ENCODE assay signal across 32 mouse cellular contexts in genomic region chr16:88651082-88651481, GRCm38 (mm10). TPM values are rescaled to one million over a fixed set of nuclear protein-coding genes. Genes with fewer than 3 reads are reported as not detected.
DNase-seq lines count a peak whose midpoint lies in the region; ATAC-seq and TF ChIP-seq lines count a peak whose summit lies in the region.
"Had no signal": no experiment of that assay in that cellular context is flagged by ENCODE, and none has a peak within 500 bp of the region (broad histone marks: within the 10 kb centered on the region; RNA-seq: fewer than 3 reads in every experiment).

No protein-coding gene starts in this region.

- no peak for TF ChIP-seq CTCF in intestine, postnatal 0 days (IDR thresholded peaks at IDR 0.05; ENCODE audit: low read depth)

- H3K9me3 ChIP-seq in embryonic facial prominence, embryonic 14.5 days (ENCODE audit: control insufficient read depth, low read length), result no peaks in the 10 kb centered on the region
- no peaks in the 10 kb centered on the region for H3K9me3 ChIP-seq in embryonic facial prominence, embryonic 10.5 days
- no peaks in the 10 kb centered on the region for H3K9me3 ChIP-seq in intestine, embryonic 15.5 days
- no peaks in the 10 kb centered on the region for H3K9me3 ChIP-seq in intestine, postnatal 0 days (ENCODE audit: control insufficient read depth)
- H3K9me3 ChIP-seq: embryonic facial prominence, embryonic 12.5 days; embryonic facial prominence, embryonic 15.5 days; forebrain, embryonic 10.5 days; forebrain, embryonic 12.5 days had no signal

- peak; percentile 53; the same call in 1 of the 2 replicates for ATAC-seq in embryonic facial prominence, embryonic 14.5 days (ENCODE audit: low read depth)
- peak; percentile 80 for ATAC-seq in intestine, embryonic 15.5 days
- peak; percentile 72 for ATAC-seq in intestine, postnatal 0 days
- ATAC-seq: activated CD4-positive, CD25-positive, alpha-beta regulatory T cell, adult 4 months; CD4-positive, CD25-positive, alpha-beta regulatory T cell, adult 4 months; forebrain, embryonic 14.5 days; forebrain, embryonic 16.5 days; Patski had no signal

- H3K27me3 ChIP-seq in embryonic facial prominence, embryonic 14.5 days (replicated peaks; ENCODE audit: control insufficient read depth, insufficient read depth, low read length), result no peaks in the 10 kb centered on the region
- H3K27me3 ChIP-seq in embryonic facial prominence, embryonic 10.5 days (replicated peaks; ENCODE audit: low read depth, poor library complexity, severe bottlenecking), result no peaks in the 10 kb centered on the region
- no peaks in the 10 kb centered on the region for H3K27me3 ChIP-seq in intestine, embryonic 15.5 days (replicated peaks)
- no peaks in the 10 kb centered on the region for H3K27me3 ChIP-seq in intestine, postnatal 0 days (replicated peaks; ENCODE audit: control insufficient read depth, insufficient read depth, low read length)
- H3K27me3 ChIP-seq: CH12.LX; embryonic facial prominence, embryonic 12.5 days; embryonic facial prominence, embryonic 15.5 days; forebrain, embryonic 12.5 days; Patski had no signal

- H3K4me3 ChIP-seq in embryonic facial prominence, embryonic 14.5 days (ENCODE audit: low read depth, low read length), result no peak overlapping the region
- no peak overlapping the region for H3K4me3 ChIP-seq in embryonic facial prominence, embryonic 10.5 days
- no peak overlapping the region for H3K4me3 ChIP-seq in intestine, embryonic 15.5 days (replicated peaks)
- no peak overlapping the region for H3K4me3 ChIP-seq in intestine, postnatal 0 days (ENCODE audit: low read depth, low read length)
- H3K4me3 ChIP-seq: embryonic facial prominence, embryonic 12.5 days; embryonic facial prominence, embryonic 15.5 days; erythroblast, embryonic 14.5 days; forebrain, embryonic 10.5 days; forebrain, embryonic 12.5 days had no signal

- no peak overlapping the region for H3K4me2 ChIP-seq in embryonic facial prominence, embryonic 14.5 days (ENCODE audit: low read depth, low read length)
- no peak overlapping the region for H3K4me2 ChIP-seq in intestine, embryonic 15.5 days (replicated peaks)
- no peak overlapping the region for H3K4me2 ChIP-seq in intestine, postnatal 0 days (replicated peaks; ENCODE audit: low read depth)
- H3K4me2 ChIP-seq: embryonic facial prominence, embryonic 12.5 days; embryonic facial prominence, embryonic 15.5 days; forebrain, embryonic 12.5 days had no signal

- H3K9ac ChIP-seq in embryonic facial prominence, embryonic 14.5 days (ENCODE audit: low read depth, low read length), result no peak overlapping the region
- no peak overlapping the region for H3K9ac ChIP-seq in intestine, embryonic 15.5 days
- H3K9ac ChIP-seq in intestine, postnatal 0 days (ENCODE audit: low read depth, low read length), result no peak overlapping the region
- H3K9ac ChIP-seq: embryonic facial prominence, embryonic 12.5 days; embryonic facial prominence, embryonic 15.5 days; forebrain, embryonic 12.5 days had no signal

- no peaks in the 10 kb centered on the region for H3K36me3 ChIP-seq in embryonic facial prominence, embryonic 14.5 days (ENCODE audit: control insufficient read depth, insufficient read depth, low read length)
- no peaks in the 10 kb centered on the region for H3K36me3 ChIP-seq in embryonic facial prominence, embryonic 10.5 days (replicated peaks)
- H3K36me3 ChIP-seq in intestine, embryonic 15.5 days, result no peaks in the 10 kb centered on the region
- no peaks in the 10 kb centered on the region for H3K36me3 ChIP-seq in intestine, postnatal 0 days (ENCODE audit: control insufficient read depth, insufficient read depth)
- H3K36me3 ChIP-seq: embryonic facial prominence, embryonic 12.5 days; embryonic facial prominence, embryonic 15.5 days; forebrain, embryonic 10.5 days; forebrain, embryonic 12.5 days; G1E had no signal

- H3K27ac ChIP-seq in embryonic facial prominence, embryonic 14.5 days (replicated peaks; ENCODE audit: low read depth, low read length), result no peak overlapping the region
- H3K27ac ChIP-seq in embryonic facial prominence, embryonic 10.5 days (replicated peaks), result no peak overlapping the region
- H3K27ac ChIP-seq in intestine, embryonic 15.5 days, result no peak overlapping the region
- no peak overlapping the region for H3K27ac ChIP-seq in intestine, postnatal 0 days (ENCODE audit: low read depth, low read length)
- H3K27ac ChIP-seq: embryonic facial prominence, embryonic 12.5 days; embryonic facial prominence, embryonic 15.5 days; forebrain, embryonic 10.5 days; forebrain, embryonic 12.5 days had no signal

- WGBS in embryonic facial prominence, embryonic 14.5 days, result 65% methylated on average over 1 of the region's 1 CpGs
- WGBS in embryonic facial prominence, embryonic 10.5 days, result 79% methylated on average over 1 of the region's 1 CpGs
- 57% methylated on average over 1 of the region's 1 CpGs for WGBS in intestine, embryonic 15.5 days
- 23% methylated on average over 1 of the region's 1 CpGs for WGBS in intestine, postnatal 0 days

- DNase-seq in embryonic facial prominence, embryonic 14.5 days (ENCODE audit: low spot score), result peak; percentile 22
- no peak for DNase-seq in embryonic facial prominence, embryonic 10.5 days (ENCODE audit: low spot score)
- DNase-seq in adrenal gland, postnatal 4 days (ENCODE audit: low spot score in 2 of 2), result no peak
- DNase-seq in retina, postnatal 1 day, result no peak
- DNase-seq: adrenal gland, adult 8-10 months; adrenal gland, postnatal 14 days; adrenal gland, postnatal 36 days; B cell, adult 2 months; cerebellum, adult 11 months; cerebellum, adult 18-20 months; cerebellum, adult 8-10 months; cerebellum, adult 9-11 months; cerebellum, postnatal 14 days; cerebellum, postnatal 36 days; embryo, embryonic 11 days had no signal

- no peaks in the 10 kb centered on the region for H3K4me1 ChIP-seq in embryonic facial prominence, embryonic 14.5 days (ENCODE audit: control insufficient read depth, insufficient read depth, low read length)
- H3K4me1 ChIP-seq in embryonic facial prominence, embryonic 10.5 days, result 0 out of 2 replicates have a peak, but pooled peaks cover 4% of the 10 kb centered on the region
- H3K4me1 ChIP-seq in intestine, embryonic 15.5 days (replicated peaks), result no peaks in the 10 kb centered on the region
- 0 out of 2 replicates have a peak, but pooled peaks cover 2% of the 10 kb centered on the region for H3K4me1 ChIP-seq in intestine, postnatal 0 days (replicated peaks; ENCODE audit: control insufficient read depth, insufficient read depth, low read length)
- H3K4me1 ChIP-seq: embryonic facial prominence, embryonic 12.5 days; embryonic facial prominence, embryonic 15.5 days; forebrain, embryonic 12.5 days had no signal

RNA-seq across cellular contexts. Expression of gene Krtap26-1, which starts 3.5 kb away (rescaled TPM):
- polyA plus RNA-seq in embryonic facial prominence, embryonic 14.5 days (2014; fragmentation: Nextera tagmentation; extraction: Ambion mirVana), result 0.42 TPM in 1 of 2 replicates, not detected in the other
- not detected in 2 replicates for polyA plus RNA-seq in embryonic facial prominence, embryonic 10.5 days (2016; fragmentation: Nextera tagmentation; extraction: Ambion mirVana)
- not detected in 2 replicates for polyA plus RNA-seq in intestine, embryonic 15.5 days (2015; fragmentation: Nextera tagmentation; extraction: Ambion mirVana)
- 0.37 and 2.0 TPM in 2 replicates for polyA plus RNA-seq in intestine, postnatal 0 days (2015; fragmentation: Nextera tagmentation; extraction: Ambion mirVana)
- not detected for total RNA-seq in adrenal gland, postnatal 4 days (2021)
- total RNA-seq: adrenal gland, adult 18-20 months; adrenal gland, adult 8-10 months; adrenal gland, postnatal 14 days; adrenal gland, postnatal 36 days; CH12.LX; common myeloid progenitor, adult 5-6 weeks; G1E had no signal
- polyA plus RNA-seq: activated CD4-positive, CD25-positive, alpha-beta regulatory T cell, adult 4 months; brain, embryonic 14.5 days; CD4-positive, CD25-positive, alpha-beta regulatory T cell, adult 4 months; embryonic facial prominence, embryonic 12.5 days; erythroblast, embryonic 14.5 days; forebrain, embryonic 10.5 days; forebrain, embryonic 12.5 days; forebrain, embryonic 14.5 days; forebrain, embryonic 16.5 days; G1E; Patski had no signal

RNA-seq across cellular contexts. Expression of gene Krtap27-1, which starts 20.4 kb away (rescaled TPM):
- not detected in 2 replicates for polyA plus RNA-seq in embryonic facial prominence, embryonic 14.5 days (2014; fragmentation: Nextera tagmentation; extraction: Ambion mirVana)
- not detected in 2 replicates for polyA plus RNA-seq in embryonic facial prominence, embryonic 10.5 days (2016; fragmentation: Nextera tagmentation; extraction: Ambion mirVana)
- polyA plus RNA-seq in intestine, embryonic 15.5 days (2015; fragmentation: Nextera tagmentation; extraction: Ambion mirVana), result not detected in 2 replicates
- not detected in 2 replicates for polyA plus RNA-seq in intestine, postnatal 0 days (2015; fragmentation: Nextera tagmentation; extraction: Ambion mirVana)
- not detected for total RNA-seq in adrenal gland, postnatal 4 days (2021)
- total RNA-seq: adrenal gland, adult 18-20 months; adrenal gland, adult 8-10 months; adrenal gland, postnatal 14 days; adrenal gland, postnatal 36 days; CH12.LX; common myeloid progenitor, adult 5-6 weeks; G1E had no signal
- polyA plus RNA-seq: activated CD4-positive, CD25-positive, alpha-beta regulatory T cell, adult 4 months; brain, embryonic 14.5 days; CD4-positive, CD25-positive, alpha-beta regulatory T cell, adult 4 months; embryonic facial prominence, embryonic 12.5 days; embryonic facial prominence, embryonic 15.5 days; erythroblast, embryonic 14.5 days; forebrain, embryonic 10.5 days; forebrain, embryonic 12.5 days; forebrain, embryonic 14.5 days; forebrain, embryonic 16.5 days; G1E; Patski had no signal

RNA-seq across cellular contexts. Expression of gene 2310079G19Rik, which starts 23.6 kb away (rescaled TPM):
- not detected in 2 replicates for polyA plus RNA-seq in embryonic facial prominence, embryonic 14.5 days (2014; fragmentation: Nextera tagmentation; extraction: Ambion mirVana)
- not detected in 2 replicates for polyA plus RNA-seq in embryonic facial prominence, embryonic 10.5 days (2016; fragmentation: Nextera tagmentation; extraction: Ambion mirVana)
- polyA plus RNA-seq in intestine, embryonic 15.5 days (2015; fragmentation: Nextera tagmentation; extraction: Ambion mirVana), result not detected in 2 replicates
- polyA plus RNA-seq in intestine, postnatal 0 days (2015; fragmentation: Nextera tagmentation; extraction: Ambion mirVana), result not detected in 2 replicates
- not detected for total RNA-seq in adrenal gland, postnatal 4 days (2021)
- total RNA-seq: adrenal gland, adult 18-20 months; adrenal gland, adult 8-10 months; adrenal gland, postnatal 14 days; adrenal gland, postnatal 36 days; CH12.LX; common myeloid progenitor, adult 5-6 weeks had no signal
- polyA plus RNA-seq: activated CD4-positive, CD25-positive, alpha-beta regulatory T cell, adult 4 months; brain, embryonic 14.5 days; CD4-positive, CD25-positive, alpha-beta regulatory T cell, adult 4 months; embryonic facial prominence, embryonic 12.5 days; embryonic facial prominence, embryonic 15.5 days; erythroblast, embryonic 14.5 days; forebrain, embryonic 10.5 days; forebrain, embryonic 12.5 days; forebrain, embryonic 14.5 days; forebrain, embryonic 16.5 days; G1E; Patski had no signal

RNA-seq across cellular contexts. Expression of gene Krtap24-1, which starts 39.0 kb away (rescaled TPM):
- polyA plus RNA-seq in embryonic facial prominence, embryonic 14.5 days (2014; fragmentation: Nextera tagmentation; extraction: Ambion mirVana), result 0.11 TPM in 1 of 2 replicates, not detected in the other
- polyA plus RNA-seq in embryonic facial prominence, embryonic 10.5 days (2016; fragmentation: Nextera tagmentation; extraction: Ambion mirVana), result not detected in 2 replicates
- not detected in 2 replicates for polyA plus RNA-seq in intestine, embryonic 15.5 days (2015; fragmentation: Nextera tagmentation; extraction: Ambion mirVana)
- polyA plus RNA-seq in intestine, postnatal 0 days (2015; fragmentation: Nextera tagmentation; extraction: Ambion mirVana), result not detected in 2 replicates
- total RNA-seq in adrenal gland, postnatal 4 days (2021), result not detected
- total RNA-seq: adrenal gland, adult 18-20 months; adrenal gland, adult 8-10 months; adrenal gland, postnatal 14 days; adrenal gland, postnatal 36 days; CH12.LX; common myeloid progenitor, adult 5-6 weeks; G1E had no signal
- polyA plus RNA-seq: activated CD4-positive, CD25-positive, alpha-beta regulatory T cell, adult 4 months; brain, embryonic 14.5 days; CD4-positive, CD25-positive, alpha-beta regulatory T cell, adult 4 months; embryonic facial prominence, embryonic 12.5 days; erythroblast, embryonic 14.5 days; forebrain, embryonic 10.5 days; forebrain, embryonic 12.5 days; forebrain, embryonic 14.5 days; forebrain, embryonic 16.5 days; G1E; Patski had no signal

RNA-seq across cellular contexts. Expression of gene 2310061N02Rik, which starts 56.7 kb away (rescaled TPM):
- not detected in 2 replicates for polyA plus RNA-seq in embryonic facial prominence, embryonic 14.5 days (2014; fragmentation: Nextera tagmentation; extraction: Ambion mirVana)
- not detected in 2 replicates for polyA plus RNA-seq in embryonic facial prominence, embryonic 10.5 days (2016; fragmentation: Nextera tagmentation; extraction: Ambion mirVana)
- not detected in 2 replicates for polyA plus RNA-seq in intestine, embryonic 15.5 days (2015; fragmentation: Nextera tagmentation; extraction: Ambion mirVana)
- not detected in 2 replicates for polyA plus RNA-seq in intestine, postnatal 0 days (2015; fragmentation: Nextera tagmentation; extraction: Ambion mirVana)
- not detected for total RNA-seq in adrenal gland, postnatal 4 days (2021)
- total RNA-seq: adrenal gland, adult 18-20 months; adrenal gland, adult 8-10 months; adrenal gland, postnatal 14 days; adrenal gland, postnatal 36 days; CH12.LX; common myeloid progenitor, adult 5-6 weeks; G1E had no signal
- polyA plus RNA-seq: activated CD4-positive, CD25-positive, alpha-beta regulatory T cell, adult 4 months; brain, embryonic 14.5 days; CD4-positive, CD25-positive, alpha-beta regulatory T cell, adult 4 months; embryonic facial prominence, embryonic 12.5 days; embryonic facial prominence, embryonic 15.5 days; erythroblast, embryonic 14.5 days; forebrain, embryonic 10.5 days; forebrain, embryonic 12.5 days; forebrain, embryonic 14.5 days; forebrain, embryonic 16.5 days; G1E; Patski had no signal
